Mouse (Mus musculus) layer of hippocampus, adult 6 months (tissue): ENCODE data around the gene Adgrg6. TPM values are rescaled to one million over a fixed set of nuclear protein-coding genes. Genes with fewer than 3 reads are reported as not detected.

ENCODE experiments used
- long read RNA-seq, 2 experiments: library from polyadenylated mRNA; unstranded; transcript quantifications; one replicate each; pipeline ENCODE4 v2.0.0; 2019 to 2020
- polyA plus RNA-seq: library from polyadenylated mRNA; unstranded; fragments of <200 nt; fragmentation: Nextera tagmentation; gene quantifications from 2 replicates; pipeline ENCODE4 v1.2.3, GENCODE M21; 2021

The Adgrg6 gene
- polyA plus RNA-seq, result 0.34 and 0.43 TPM in 2 replicates
- long read RNA-seq, experiment 1, result 0 reads
- long read RNA-seq, experiment 2, full-length matches to known transcripts, result 2 of 3 reads
- long read RNA-seq, experiment 2, partial matches to known transcripts, result 0 of 3 reads
- long read RNA-seq, experiment 2, other reads (novel, unspliced or antisense), result 1 of 3 reads

GRCm38 (mm10) chr10:14544941-14545717 is at the start of gene Adgrg6:
Adgrg6 (minus strand) TSS chr10:14545659.

Other genes starting within 250 kb of the Adgrg6 start
- 117 and 118 TPM in 2 replicates for gene Vta1, start 159.9 kb upstream of the Adgrg6 start, polyA plus RNA-seq
- 1.7 and 2.8 TPM in 2 replicates for gene Nmbr, start 159.9 kb upstream of the Adgrg6 start, polyA plus RNA-seq
- not detected in 2 replicates for gene Gje1, start 172.6 kb upstream of the Adgrg6 start, polyA plus RNA-seq